Mouse (Mus musculus) lung, postnatal 0 days (tissue): ENCODE results near the gene Rps6ka3.

Experiments used
- CTCF ChIP-seq: IDR thresholded peaks from 2 replicates; pipeline ENCODE4 v1.5.1; 2016; ENCODE audit warnings: antibody characterized with exemption, mild to moderate bottlenecking
- EP300 ChIP-seq: IDR thresholded peaks from 2 replicates; pipeline ENCODE4 v1.6.1; 2016; ENCODE audit warnings: antibody characterized with exemption, mild to moderate bottlenecking, control low read depth

DNA sequence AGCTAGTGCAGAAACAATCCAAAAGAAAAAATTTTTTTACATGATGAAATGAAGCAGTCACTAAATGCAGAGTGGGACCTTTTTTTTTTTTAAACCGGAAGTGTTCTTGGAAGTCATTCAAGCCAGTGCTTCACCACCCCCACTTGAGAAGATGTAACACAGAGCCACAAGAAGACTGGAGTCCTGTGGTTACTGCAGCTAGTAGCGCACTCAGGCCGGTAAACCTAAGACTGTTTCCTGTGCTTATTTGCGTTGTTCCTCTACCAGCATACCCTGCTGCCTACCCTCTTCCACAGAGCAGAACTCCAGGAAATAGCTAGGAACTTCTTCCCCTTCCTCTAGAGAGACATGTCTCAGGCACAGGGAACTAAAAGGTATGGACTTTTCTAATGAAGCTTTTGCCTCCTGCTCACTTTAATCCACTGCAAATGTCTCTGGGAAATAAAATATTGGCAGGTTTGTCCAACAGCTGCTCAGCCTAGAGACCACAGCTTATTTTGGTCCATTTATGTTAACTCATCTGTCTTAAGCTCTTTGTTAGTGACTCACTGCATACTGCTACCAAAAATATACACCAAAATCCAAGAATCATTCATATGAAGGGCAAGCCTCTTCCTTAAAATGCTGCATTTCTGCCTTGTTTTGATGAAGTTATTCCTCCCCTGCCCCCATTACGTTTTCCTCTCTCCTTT, 931 bp downstream of the Rps6ka3 start:
- TF ChIP-seq CTCF (no peak), EP300 (no peak)
